Mouse (Mus musculus): ENCODE results near the gene Spg11.

GRCm38 (mm10) chr2:122158362-122158802 is 40.2 kb upstream of the Spg11 start:
- no peak for TF ChIP-seq CTCF (IDR thresholded peaks at IDR 0.05; ENCODE audit: control insufficient read depth, insufficient read depth, insufficient replicate concordance, low read depth, low read length)
- TF ChIP-seq POLR2A (IDR thresholded peaks at IDR 0.05; ENCODE audit: control insufficient read depth, low read depth, low read length): no peak
